Mouse (Mus musculus): ENCODE results near the gene Copg1.

DNA sequence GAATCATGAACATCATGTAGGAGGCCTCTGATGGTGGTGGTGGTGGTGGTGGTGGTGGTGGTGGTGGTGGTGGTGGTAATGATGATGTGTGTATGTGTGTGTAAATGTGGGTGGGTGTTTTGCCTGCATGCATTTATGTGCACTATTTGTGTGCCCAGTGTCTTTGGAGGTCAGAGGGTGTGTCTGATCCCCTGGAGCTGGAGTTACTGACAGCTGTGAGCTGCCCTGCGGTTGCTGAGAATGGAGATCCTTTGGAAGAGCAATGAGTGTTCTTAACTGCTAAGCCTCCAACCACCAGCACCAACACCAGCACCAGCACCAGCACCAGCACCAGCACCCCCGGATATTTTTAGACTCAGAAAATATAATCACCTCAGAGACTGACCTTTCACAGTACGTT lies 5.4 kb upstream of the Copg1 start:
- TF ChIP-seq POLR2A (IDR thresholded peaks at IDR 0.05; ENCODE audit: insufficient read depth, low read depth, low read length) = no peak
- no peak for TF ChIP-seq CTCF (IDR thresholded peaks at IDR 0.05)
- TF ChIP-seq EP300 (IDR thresholded peaks at IDR 0.05; ENCODE audit: insufficient read depth, low read depth, low read length) = no peak
